Mouse (Mus musculus) MEL (cell line): ENCODE measurements at regions not wholly inside any gene's neighbourhood (a gene's known extent, or its start where the extent isn't known, plus 50 kb on each side); places are given as distances from the start of the nearest gene placed in this dataset.
A peak's percentile ranks its signal among the peaks of the same experiment; 100 is the strongest.

Source experiments
- CHD2 ChIP-seq: IDR thresholded peaks from 2 replicates; pipeline ENCODE4 v1.6.1; 2011; ENCODE audit warnings: low read length, improper control_type of control experiment
- CTCF ChIP-seq, 3 experiments: IDR thresholded peaks in 2 of 3; conservative IDR thresholded peaks in 1 of 3; 2 replicates each; pipeline ENCODE4 v1.5.1; 2011 to 2012; ENCODE audit warnings: low read length in 3 of 3, low read depth in 2 of 3, mild to moderate bottlenecking in 2 of 3, improper control_type of control experiment in 1 of 3, inconsistent platforms in 1 of 3, mixed read lengths in 1 of 3, moderate library complexity in 1 of 3; ENCODE audit not compliant: control insufficient read depth in 1 of 3, insufficient read depth in 1 of 3, poor library complexity in 1 of 3, severe bottlenecking in 1 of 3
- ETS1 ChIP-seq: IDR thresholded peaks from 2 replicates; pipeline ENCODE4 v1.6.1; 2012; ENCODE audit warnings: low read depth, mild to moderate bottlenecking, inconsistent platforms, low read length, improper control_type of control experiment, moderate library complexity
- GABPA ChIP-seq: IDR thresholded peaks from 2 replicates; pipeline ENCODE4 v1.6.1; 2012; ENCODE audit warnings: low read depth, mild to moderate bottlenecking, inconsistent platforms, low read length, improper control_type of control experiment, moderate library complexity
- GATA1 ChIP-seq: IDR thresholded peaks from 2 replicates; pipeline ENCODE4 v1.6.1; 2011; ENCODE audit warnings: low read depth, low read length, improper control_type of control experiment
- KAT2A ChIP-seq: conservative IDR thresholded peaks from 2 replicates; pipeline ENCODE4 v1.6.1; 2012; ENCODE audit warnings: low read depth, low read length, improper control_type of control experiment, inconsistent platforms
- MAX ChIP-seq: IDR thresholded peaks from 2 replicates; pipeline ENCODE4 v1.6.1; 2011; ENCODE audit warnings: low read length, improper control_type of control experiment
- NRF1 ChIP-seq: IDR thresholded peaks from 2 replicates; pipeline ENCODE4 v1.6.1; 2014; ENCODE audit warnings: low read depth, mild to moderate bottlenecking, inconsistent platforms, low read length, improper control_type of control experiment, moderate library complexity; ENCODE audit not compliant: poor library complexity, insufficient read depth, severe bottlenecking
- USF1 ChIP-seq: IDR thresholded peaks from 2 replicates; pipeline ENCODE4 v1.6.1; 2014; ENCODE audit warnings: low read depth, mild to moderate bottlenecking, inconsistent platforms, low read length, improper control_type of control experiment, moderate library complexity

GRCm38 (mm10) chr7:51723955-51724354 is 102.1 kb downstream of the Slc17a6 start:
- TF ChIP-seq GABPA, result no peak
- no peak for TF ChIP-seq KAT2A
- no peak for TF ChIP-seq USF1
- TF ChIP-seq CTCF (IDR thresholded peaks at IDR 0.05 in 2 of 3, conservative IDR thresholded peaks at IDR 0.05 in 1 of 3; ENCODE audit: control insufficient read depth in 1 of 3, insufficient read depth in 1 of 3, low read depth in 2 of 3, low read length in 3 of 3, poor library complexity in 1 of 3, severe bottlenecking in 1 of 3), result no peak
- TF ChIP-seq CHD2, result no peak
- TF ChIP-seq GATA1, result peak; percentile 52
- TF ChIP-seq MAX, result no peak
- no peak for TF ChIP-seq NRF1
- TF ChIP-seq ETS1, result no peak
